Mouse (Mus musculus): ENCODE measurements around the gene Ephb2. TPM values are rescaled to one million over a fixed set of nuclear protein-coding genes. Genes with fewer than 3 reads are reported as not detected.

Ephb2 gene
- polyA plus RNA-seq, 1 experiment: 21.7 TPM

DNA sequence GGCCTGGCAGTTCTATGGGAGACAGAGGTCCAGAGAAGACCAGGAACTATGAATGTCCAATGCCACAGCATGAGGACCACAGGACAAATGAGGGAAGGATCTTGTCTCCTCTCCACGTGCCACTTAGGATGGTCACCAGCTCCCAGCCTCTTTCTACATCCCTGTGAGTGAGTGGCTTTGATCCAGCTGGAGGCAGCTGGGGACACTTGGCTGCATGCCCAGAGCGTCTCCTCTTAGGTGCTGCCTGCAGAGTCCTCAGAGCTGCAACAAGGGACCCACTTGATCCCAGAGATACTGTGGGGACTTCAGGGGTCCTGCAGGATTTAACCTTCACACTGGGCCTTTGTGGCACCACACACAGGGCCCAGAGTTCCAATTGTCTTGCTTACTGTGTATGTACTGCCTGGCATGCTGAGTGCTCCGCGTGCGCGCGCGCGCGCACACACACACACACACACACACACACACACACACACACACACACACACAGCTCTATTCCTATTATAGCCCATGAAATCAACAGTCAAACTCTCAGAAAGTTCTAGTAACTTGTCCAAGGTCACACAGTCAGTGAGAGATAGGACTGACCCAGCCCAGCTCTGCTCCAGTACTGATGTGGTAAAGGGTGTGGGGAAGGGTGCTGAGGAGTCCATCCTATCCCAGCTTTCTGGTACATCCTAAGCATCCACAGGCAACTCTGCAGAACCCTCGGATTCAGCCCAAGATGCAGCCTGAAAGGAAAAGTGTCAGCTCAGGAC lies 204.4 kb downstream of the Ephb2 start:
- H3K36me3 ChIP-seq (ENCODE audit: control insufficient read depth, insufficient read depth): no peaks in the 10 kb centered on the region
- H3K4me3 ChIP-seq: no peak overlapping the region
- no peak for TF ChIP-seq MAX (IDR thresholded peaks at IDR 0.05; ENCODE audit: low read depth)
- no peak for TF ChIP-seq E2F4 (IDR thresholded peaks at IDR 0.05; ENCODE audit: insufficient read depth)
- no peak for TF ChIP-seq SRF (IDR thresholded peaks at IDR 0.05; ENCODE audit: control insufficient read depth, insufficient read length, low read depth)
- TF ChIP-seq TCF12 (IDR thresholded peaks at IDR 0.05; ENCODE audit: insufficient read depth, poor library complexity, severe bottlenecking): no peak
- TF ChIP-seq POLR2AphosphoS2 (IDR thresholded peaks at IDR 0.05; ENCODE audit: insufficient read length, low read depth): no peak
- no peak for TF ChIP-seq REST (IDR thresholded peaks at IDR 0.05; ENCODE audit: insufficient read depth, insufficient read length)
- TF ChIP-seq POLR2A (IDR thresholded peaks at IDR 0.05; ENCODE audit: insufficient read length, low read depth): no peak
- TF ChIP-seq MYOG (IDR thresholded peaks at IDR 0.05; ENCODE audit: control insufficient read depth in 1 of 3, insufficient read depth in 1 of 3, insufficient read length in 2 of 3, low read depth in 2 of 3): no peak
- TF ChIP-seq TCF3 (IDR thresholded peaks at IDR 0.05; ENCODE audit: insufficient read length, low read depth): no peak
- TF ChIP-seq USF1 (IDR thresholded peaks at IDR 0.05; ENCODE audit: low read depth): no peak
- TF ChIP-seq CEBPB (IDR thresholded peaks at IDR 0.05; ENCODE audit: insufficient read depth, poor library complexity, severe bottlenecking): no peak
- no peak for TF ChIP-seq MYOD1 (IDR thresholded peaks at IDR 0.05; ENCODE audit: control insufficient read depth in 1 of 3, insufficient read length in 2 of 3, low read depth in 2 of 3)
- no peak overlapping the region for H3K4me2 ChIP-seq (ENCODE audit: low read depth)
- H3K79me2 ChIP-seq (ENCODE audit: control insufficient read depth, insufficient read depth): no peaks in the 10 kb centered on the region
- peaks cover 3% of the 10 kb centered on the region for H3K27me3 ChIP-seq (ENCODE audit: control insufficient read depth, insufficient read depth, insufficient read length)
- no peak overlapping the region for H3ac ChIP-seq (ENCODE audit: control insufficient read depth, insufficient read length)

- Histone ChIP-seq H3K4me3 (no peak overlapping the region), H3K79me2 (ENCODE audit: control insufficient read depth, insufficient read depth) (no peaks in the 10 kb centered on the region), H3K27me3 (ENCODE audit: control insufficient read depth, insufficient read depth, insufficient read length) (peaks cover 15% of the 10 kb centered on the region), H3K4me2 (ENCODE audit: low read depth) (no peak overlapping the region), H3ac (ENCODE audit: control insufficient read depth, insufficient read length) (no peak overlapping the region), H3K36me3 (ENCODE audit: control insufficient read depth, insufficient read depth) (no peaks in the 10 kb centered on the region)
- TF ChIP-seq TCF12 (IDR thresholded peaks at IDR 0.05; ENCODE audit: insufficient read depth, poor library complexity, severe bottlenecking) (no peak), POLR2A (IDR thresholded peaks at IDR 0.05; ENCODE audit: insufficient read length, low read depth) (no peak), REST (IDR thresholded peaks at IDR 0.05; ENCODE audit: insufficient read depth, insufficient read length) (no peak), SRF (IDR thresholded peaks at IDR 0.05; ENCODE audit: control insufficient read depth, insufficient read length, low read depth) (no peak), MYOG (IDR thresholded peaks at IDR 0.05; ENCODE audit: control insufficient read depth in 1 of 3, insufficient read depth in 1 of 3, insufficient read length in 2 of 3, low read depth in 2 of 3) (no peak)
These were observed 209.2 kb downstream of the Ephb2 start for GRCm38 (mm10) chr4:136626590-136626989.

GRCm38 (mm10) chr4:136622388-136622787 lies 213.4 kb downstream of the Ephb2 start, which contains the start of gene Lactbl1:
Gene Lactbl1 (plus strand): TSS chr4:136622621.
- Histone ChIP-seq H3K4me2 (ENCODE audit: low read depth) (no peak within 1 kb of the TSS), H3K4me3 (no peak within 1 kb of the TSS), H3K36me3 (ENCODE audit: control insufficient read depth, insufficient read depth) (no peaks in the 10 kb centered on the region), H3K27me3 (ENCODE audit: control insufficient read depth, insufficient read depth, insufficient read length) (peaks cover 15% of the 10 kb centered on the region), H3ac (ENCODE audit: control insufficient read depth, insufficient read length) (no peak within 1 kb of the TSS), H3K79me2 (ENCODE audit: control insufficient read depth, insufficient read depth) (no peaks in the 10 kb centered on the region)
- no peak for TF ChIP-seq CEBPB (IDR thresholded peaks at IDR 0.05; ENCODE audit: insufficient read depth, poor library complexity, severe bottlenecking)
- no peak for TF ChIP-seq E2F4 (IDR thresholded peaks at IDR 0.05; ENCODE audit: insufficient read depth)
- TF ChIP-seq REST (IDR thresholded peaks at IDR 0.05; ENCODE audit: insufficient read depth, insufficient read length): no peak
- TF ChIP-seq TCF3 (IDR thresholded peaks at IDR 0.05; ENCODE audit: insufficient read length, low read depth): no peak
- TF ChIP-seq MYOD1 (IDR thresholded peaks at IDR 0.05; ENCODE audit: control insufficient read depth in 1 of 3, insufficient read length in 2 of 3, low read depth in 2 of 3): no peak
- no peak for TF ChIP-seq SRF (IDR thresholded peaks at IDR 0.05; ENCODE audit: control insufficient read depth, insufficient read length, low read depth)
- TF ChIP-seq TCF12 (IDR thresholded peaks at IDR 0.05; ENCODE audit: insufficient read depth, poor library complexity, severe bottlenecking): no peak
- no peak for TF ChIP-seq MYOG (IDR thresholded peaks at IDR 0.05; ENCODE audit: control insufficient read depth in 1 of 3, insufficient read depth in 1 of 3, insufficient read length in 2 of 3, low read depth in 2 of 3)
- TF ChIP-seq MAX (IDR thresholded peaks at IDR 0.05; ENCODE audit: low read depth): no peak
- no peak for TF ChIP-seq POLR2A (IDR thresholded peaks at IDR 0.05; ENCODE audit: insufficient read length, low read depth)
- no peak for TF ChIP-seq POLR2AphosphoS2 (IDR thresholded peaks at IDR 0.05; ENCODE audit: insufficient read length, low read depth)
- TF ChIP-seq USF1 (IDR thresholded peaks at IDR 0.05; ENCODE audit: low read depth): no peak

- no peak for TF ChIP-seq POLR2A (IDR thresholded peaks at IDR 0.05; ENCODE audit: insufficient read length, low read depth)
- TF ChIP-seq SRF (IDR thresholded peaks at IDR 0.05; ENCODE audit: control insufficient read depth, insufficient read length, low read depth): no peak
- TF ChIP-seq TCF12 (IDR thresholded peaks at IDR 0.05; ENCODE audit: insufficient read depth, poor library complexity, severe bottlenecking): no peak
- TF ChIP-seq E2F4 (IDR thresholded peaks at IDR 0.05; ENCODE audit: insufficient read depth): no peak
- no peak for TF ChIP-seq POLR2AphosphoS2 (IDR thresholded peaks at IDR 0.05; ENCODE audit: insufficient read length, low read depth)
- no peak for TF ChIP-seq CEBPB (IDR thresholded peaks at IDR 0.05; ENCODE audit: insufficient read depth, poor library complexity, severe bottlenecking)
- TF ChIP-seq REST (IDR thresholded peaks at IDR 0.05; ENCODE audit: insufficient read depth, insufficient read length): no peak
- TF ChIP-seq TCF3 (IDR thresholded peaks at IDR 0.05; ENCODE audit: insufficient read length, low read depth): no peak
- no peak for TF ChIP-seq MAX (IDR thresholded peaks at IDR 0.05; ENCODE audit: low read depth)
- TF ChIP-seq MYOD1 (IDR thresholded peaks at IDR 0.05; ENCODE audit: control insufficient read depth in 1 of 3, insufficient read length in 2 of 3, low read depth in 2 of 3): no peak
- no peak for TF ChIP-seq MYOG (IDR thresholded peaks at IDR 0.05; ENCODE audit: control insufficient read depth in 1 of 3, insufficient read depth in 1 of 3, insufficient read length in 2 of 3, low read depth in 2 of 3)
- TF ChIP-seq USF1 (IDR thresholded peaks at IDR 0.05; ENCODE audit: low read depth): no peak
- Histone ChIP-seq H3K79me2 (ENCODE audit: control insufficient read depth, insufficient read depth) (no peaks in the 10 kb centered on the region), H3K36me3 (ENCODE audit: control insufficient read depth, insufficient read depth) (no peaks in the 10 kb centered on the region), H3ac (ENCODE audit: control insufficient read depth, insufficient read length) (no peak overlapping the region), H3K4me2 (ENCODE audit: low read depth) (no peak overlapping the region), H3K27me3 (ENCODE audit: control insufficient read depth, insufficient read depth, insufficient read length) (peaks cover 15% of the 10 kb centered on the region), H3K4me3 (no peak overlapping the region)
These were observed 213.8 kb downstream of the Ephb2 start for GRCm38 (mm10) chr4:136621956-136622355.

Measured in myocyte (in vitro differentiated cells).